Mouse (Mus musculus): ENCODE results near the gene Pak1. TPM values are rescaled to one million over a fixed set of nuclear protein-coding genes. Genes with fewer than 3 reads are reported as not detected.

Pak1 gene
- polyA plus RNA-seq, 1 experiment from 2014 or later, result 143 TPM

DNA sequence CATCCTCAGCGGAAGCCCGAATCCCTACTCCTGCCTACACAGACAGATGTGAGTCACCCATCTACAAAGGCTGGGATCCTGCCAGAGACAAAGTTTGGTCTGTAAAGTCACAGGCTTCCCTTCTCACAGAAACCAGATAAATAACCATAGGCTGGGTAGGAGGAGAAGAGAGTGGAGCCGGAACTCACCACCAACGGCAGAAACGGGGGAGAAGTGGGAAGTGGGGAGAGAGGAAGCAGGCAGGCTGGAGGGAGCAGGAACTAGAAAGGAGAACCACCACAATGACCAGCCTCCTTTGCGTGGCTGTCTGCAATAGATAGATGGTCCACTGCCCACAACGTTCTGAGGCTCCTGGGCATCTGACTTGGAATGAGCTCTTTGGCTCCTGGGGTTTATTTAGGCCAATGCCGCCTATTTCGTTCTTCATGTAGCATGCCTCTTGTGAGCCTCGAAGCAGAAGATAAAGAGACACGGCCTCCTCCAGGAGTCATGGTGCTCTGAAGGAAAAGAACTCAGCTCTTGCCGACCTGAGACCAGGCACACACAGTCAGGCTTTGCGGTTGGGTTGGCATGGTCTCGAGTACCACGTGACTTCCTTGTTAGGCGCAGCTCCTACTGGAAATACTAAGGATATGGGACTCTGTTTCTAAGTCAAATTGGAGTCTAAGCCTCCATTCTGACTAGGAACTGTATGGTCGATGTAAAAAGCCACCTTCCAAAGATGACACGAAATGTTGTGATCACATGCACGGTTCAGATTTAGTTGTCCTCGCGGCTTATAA is 23.0 kb upstream of the Pak1 start:
- WGBS, result 93% methylated on average over 21 of the region's 21 CpGs
- Histone ChIP-seq H3K36me3 (no peaks in the 10 kb centered on the region), H3K4me3 (no peak overlapping the region), H3K27me3 (no peaks in the 10 kb centered on the region), H3K9ac (replicated peaks) (no peak overlapping the region), H3K4me2 (replicated peaks) (no peak overlapping the region), H3K4me1 (no peaks in the 10 kb centered on the region), H3K9me3 (no peaks in the 10 kb centered on the region), H3K27ac (replicated peaks) (no peak overlapping the region)
- no peak for ATAC-seq (replicated peaks)

DNA sequence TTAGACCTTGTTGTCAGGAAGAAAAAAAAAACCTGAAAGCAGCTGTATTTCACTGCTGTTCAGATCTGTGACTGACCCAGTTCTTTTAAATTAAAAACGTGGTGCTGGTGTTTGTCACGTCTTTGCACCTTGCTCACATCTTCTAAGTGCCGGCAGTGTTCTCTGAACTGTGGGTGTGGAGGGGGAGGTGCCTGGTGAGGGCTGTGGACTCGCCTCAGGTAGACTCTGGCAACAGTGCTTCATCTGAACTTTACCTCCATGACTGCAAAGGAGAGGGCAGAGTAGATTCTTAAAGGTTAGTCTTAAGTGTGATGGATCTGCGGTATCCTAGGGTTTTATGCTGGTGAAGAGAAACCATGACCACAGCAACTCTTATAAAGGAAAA is 22.4 kb upstream of the Pak1 start:
- WGBS, result 88% methylated on average over 5 of the region's 5 CpGs
- no peak overlapping the region for H3K27ac ChIP-seq (replicated peaks)

DNA sequence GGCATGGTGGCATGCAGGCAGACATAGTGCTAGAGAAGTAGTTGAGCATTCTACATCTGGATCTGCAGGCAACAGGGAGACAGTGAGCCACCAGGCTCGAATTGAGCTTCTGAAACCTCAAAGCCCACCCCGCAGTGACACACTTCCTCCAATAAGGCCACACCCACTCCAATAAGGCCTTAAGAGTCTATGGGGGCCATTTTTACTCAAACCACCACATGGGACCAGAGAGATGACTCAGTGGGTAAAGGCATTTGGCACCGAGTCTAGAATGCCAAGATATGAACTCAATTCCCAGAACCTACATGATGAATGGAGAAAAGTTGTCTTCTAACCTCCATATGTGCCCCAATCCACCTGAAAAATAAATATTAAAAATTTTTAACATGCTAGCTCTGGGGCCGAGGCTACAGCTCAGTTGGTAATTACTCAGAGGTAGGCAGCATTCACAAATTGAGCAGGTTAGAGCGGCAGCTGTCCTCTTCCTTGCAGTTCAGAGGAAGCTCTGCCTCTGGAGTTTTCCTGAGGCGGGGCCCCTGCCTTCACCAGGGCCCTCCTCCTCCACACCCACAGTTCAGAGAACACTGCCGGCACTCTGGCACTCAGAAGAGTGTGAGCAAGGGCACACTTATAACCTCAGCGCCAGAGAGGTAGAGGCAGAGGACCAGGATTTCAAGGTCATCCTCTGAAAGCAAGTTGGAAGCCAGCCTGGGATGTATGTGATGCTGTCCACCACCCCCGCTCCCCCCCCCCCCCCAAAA is 21.8 kb upstream of the Pak1 start:
- Histone ChIP-seq H3K4me2 (replicated peaks) (no peak overlapping the region), H3K36me3 (no peaks in the 10 kb centered on the region), H3K4me1 (no peaks in the 10 kb centered on the region), H3K27me3 (no peaks in the 10 kb centered on the region), H3K27ac (replicated peaks) (no peak overlapping the region), H3K4me3 (no peak overlapping the region), H3K9ac (replicated peaks) (no peak overlapping the region), H3K9me3 (no peaks in the 10 kb centered on the region)
- 85% methylated on average over 9 of the region's 9 CpGs for WGBS
- no peak for ATAC-seq (replicated peaks)

More for the DNA sequence above, 22.4 kb upstream of the Pak1 start:
- no peak overlapping the region for H3K9ac ChIP-seq (replicated peaks)
- H3K36me3 ChIP-seq, result no peaks in the 10 kb centered on the region
- no peaks in the 10 kb centered on the region for H3K4me1 ChIP-seq
- no peak for ATAC-seq (replicated peaks)
- no peaks in the 10 kb centered on the region for H3K27me3 ChIP-seq
- H3K4me3 ChIP-seq, result no peak overlapping the region
- H3K4me2 ChIP-seq (replicated peaks), result no peak overlapping the region
- H3K9me3 ChIP-seq, result no peaks in the 10 kb centered on the region

DNA sequence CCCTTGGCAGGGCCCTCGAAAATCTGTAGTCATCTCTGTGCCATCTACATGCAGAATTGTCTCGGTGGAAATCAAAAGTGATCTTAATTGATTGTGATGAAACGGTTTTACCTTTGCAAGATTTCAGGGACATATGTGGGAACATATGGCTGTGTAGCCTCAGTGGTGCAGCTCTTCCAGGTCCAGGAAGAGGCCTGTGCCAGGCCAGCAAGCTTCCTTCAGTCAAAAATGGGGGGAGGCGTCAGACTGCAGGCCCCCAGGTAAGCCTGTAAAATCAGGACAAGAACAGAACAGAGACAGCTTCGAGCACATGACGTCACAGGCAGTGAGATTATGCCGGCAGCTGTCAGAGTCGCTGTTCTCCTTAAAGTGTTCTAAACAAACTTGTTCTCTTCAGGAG is 20.5 kb upstream of the Pak1 start:
- Histone ChIP-seq H3K27ac (replicated peaks) (no peak overlapping the region), H3K4me1 (no peaks in the 10 kb centered on the region), H3K9ac (replicated peaks) (no peak overlapping the region), H3K4me3 (no peak overlapping the region), H3K9me3 (no peaks in the 10 kb centered on the region), H3K4me2 (replicated peaks) (no peak overlapping the region), H3K27me3 (no peaks in the 10 kb centered on the region), H3K36me3 (no peaks in the 10 kb centered on the region)
- 67% methylated on average over 8 of the region's 8 CpGs for WGBS
- ATAC-seq (replicated peaks), result no peak

DNA sequence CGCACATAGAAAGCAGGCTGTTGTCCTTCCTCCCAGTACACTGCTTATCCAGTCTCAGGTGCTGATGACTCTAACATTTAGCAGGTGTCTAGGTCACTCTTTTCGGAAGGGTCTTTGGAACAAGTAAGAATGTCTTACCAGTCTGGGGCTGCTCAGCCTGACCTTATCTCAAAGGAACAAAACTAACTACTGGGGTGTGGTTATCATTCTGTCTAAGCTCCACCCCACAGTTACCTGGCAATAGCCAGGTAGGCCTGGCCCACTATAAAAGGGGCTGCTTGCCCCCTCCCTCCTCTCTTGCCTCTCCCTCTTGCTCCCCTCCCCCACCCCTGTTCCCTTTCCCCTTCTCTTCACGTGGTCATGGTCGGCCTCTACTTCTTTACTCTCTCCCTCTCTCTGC is 19.3 kb upstream of the Pak1 start:
- Histone ChIP-seq H3K4me1 (no peaks in the 10 kb centered on the region), H3K9me3 (no peaks in the 10 kb centered on the region), H3K36me3 (no peaks in the 10 kb centered on the region), H3K9ac (replicated peaks) (no peak overlapping the region), H3K4me2 (replicated peaks) (no peak overlapping the region), H3K4me3 (no peak overlapping the region), H3K27ac (replicated peaks) (no peak overlapping the region), H3K27me3 (no peaks in the 10 kb centered on the region)
- ATAC-seq (replicated peaks), result no peak
- WGBS, result 85% methylated on average over 4 of the region's 4 CpGs

DNA sequence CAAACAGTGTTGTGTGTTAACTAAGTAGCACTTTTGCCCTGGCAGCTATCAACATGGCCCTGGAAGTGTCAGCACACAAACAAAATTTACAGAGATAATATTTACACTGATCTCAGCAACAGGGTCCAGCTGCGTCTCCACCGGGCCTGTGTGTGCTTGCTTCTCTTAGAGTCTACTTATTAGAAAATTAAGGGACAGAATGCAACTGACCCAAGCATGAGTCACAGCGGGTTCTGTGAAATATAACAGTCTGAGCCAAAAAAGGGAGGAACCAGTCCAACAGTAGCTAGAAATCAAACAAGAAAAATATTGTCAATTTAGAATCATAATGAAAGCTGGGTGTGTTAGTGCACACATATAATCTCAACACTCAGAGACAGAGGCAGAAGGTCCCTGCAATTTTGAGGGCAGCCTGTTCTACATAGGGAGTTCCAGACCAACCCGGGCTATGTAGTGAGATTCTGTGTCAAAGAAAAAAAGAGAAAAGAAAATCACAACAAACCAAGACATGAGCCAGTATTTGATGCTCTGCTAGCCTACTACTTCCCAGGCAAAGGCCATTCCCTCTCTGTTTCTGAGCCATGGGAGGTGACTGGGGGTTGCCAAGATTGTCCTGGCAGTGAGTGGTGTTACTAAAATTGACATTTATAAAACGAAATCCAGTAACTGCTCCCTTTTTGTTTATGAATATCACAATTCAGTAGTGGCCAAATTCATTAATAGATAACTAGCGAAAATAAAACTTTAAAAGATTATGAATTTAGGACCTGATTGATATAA is 17.3 kb upstream of the Pak1 start:
- Histone ChIP-seq H3K9ac (replicated peaks) (no peak overlapping the region), H3K4me1 (no peaks in the 10 kb centered on the region), H3K4me2 (replicated peaks) (no peak overlapping the region), H3K27me3 (no peaks in the 10 kb centered on the region), H3K9me3 (no peaks in the 10 kb centered on the region), H3K36me3 (no peaks in the 10 kb centered on the region), H3K4me3 (no peak overlapping the region), H3K27ac (replicated peaks) (no peak overlapping the region)
- WGBS, result 89% methylated on average over 6 of the region's 6 CpGs
- no peak for ATAC-seq (replicated peaks)

DNA sequence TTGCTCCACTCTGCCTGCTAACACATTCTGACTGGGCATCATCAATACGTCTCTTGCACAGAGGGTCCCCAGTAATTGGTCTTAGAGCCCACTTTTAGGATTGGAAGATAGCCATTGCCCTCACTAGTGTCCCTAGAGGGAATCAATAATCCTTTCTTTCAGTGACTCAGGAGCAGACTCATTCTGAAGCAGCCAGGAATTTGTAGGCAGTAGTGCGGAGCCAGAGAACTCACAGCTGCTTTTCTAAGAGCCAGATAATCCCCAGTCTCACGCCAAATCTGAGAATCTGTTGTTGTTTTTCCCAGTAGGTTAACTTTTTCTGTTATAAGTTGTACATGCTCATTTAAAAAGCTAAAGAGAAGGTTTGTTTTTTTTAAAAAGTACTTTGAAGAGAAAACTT is 13.0 kb upstream of the Pak1 start:
- H3K4me1 ChIP-seq, result no peaks in the 10 kb centered on the region
- H3K9me3 ChIP-seq, result no peaks in the 10 kb centered on the region
- no peak overlapping the region for H3K9ac ChIP-seq (replicated peaks)
- H3K4me3 ChIP-seq, result no peak overlapping the region
- H3K27me3 ChIP-seq, result no peaks in the 10 kb centered on the region
- no peak for ATAC-seq (replicated peaks)
- H3K36me3 ChIP-seq, result no peaks in the 10 kb centered on the region
- H3K4me2 ChIP-seq (replicated peaks), result no peak overlapping the region
- H3K27ac ChIP-seq (replicated peaks), result no peak overlapping the region
- 10% methylated on average over 3 of the region's 3 CpGs for WGBS

DNA sequence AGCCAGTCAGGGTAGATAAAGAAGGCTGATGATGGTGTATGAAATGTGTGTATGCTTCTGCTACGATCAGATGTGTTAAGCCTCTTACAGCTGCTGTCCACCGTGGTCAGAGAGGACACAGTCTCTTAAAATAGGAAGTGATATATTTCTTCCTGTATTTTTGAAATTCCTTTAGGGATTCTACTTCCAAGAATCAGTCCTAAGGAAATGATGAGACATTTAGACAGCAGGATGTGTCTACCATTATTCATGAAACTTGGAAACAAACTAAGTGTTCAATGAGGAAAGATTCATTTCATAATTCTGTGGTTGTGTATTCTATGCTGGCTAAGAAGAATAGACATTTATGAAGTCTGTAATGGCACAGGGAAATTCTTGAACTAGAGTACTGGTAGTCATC is 12.4 kb upstream of the Pak1 start:
- ATAC-seq (replicated peaks), result no peak
- H3K9me3 ChIP-seq, result no peaks in the 10 kb centered on the region
- no peak overlapping the region for H3K4me2 ChIP-seq (replicated peaks)
- H3K9ac ChIP-seq (replicated peaks), result no peak overlapping the region
- H3K27ac ChIP-seq (replicated peaks), result no peak overlapping the region
- no peak overlapping the region for H3K4me3 ChIP-seq
- H3K36me3 ChIP-seq, result no peaks in the 10 kb centered on the region
- no peaks in the 10 kb centered on the region for H3K4me1 ChIP-seq
- 79% methylated on average over 2 of the region's 2 CpGs for WGBS
- no peaks in the 10 kb centered on the region for H3K27me3 ChIP-seq

DNA sequence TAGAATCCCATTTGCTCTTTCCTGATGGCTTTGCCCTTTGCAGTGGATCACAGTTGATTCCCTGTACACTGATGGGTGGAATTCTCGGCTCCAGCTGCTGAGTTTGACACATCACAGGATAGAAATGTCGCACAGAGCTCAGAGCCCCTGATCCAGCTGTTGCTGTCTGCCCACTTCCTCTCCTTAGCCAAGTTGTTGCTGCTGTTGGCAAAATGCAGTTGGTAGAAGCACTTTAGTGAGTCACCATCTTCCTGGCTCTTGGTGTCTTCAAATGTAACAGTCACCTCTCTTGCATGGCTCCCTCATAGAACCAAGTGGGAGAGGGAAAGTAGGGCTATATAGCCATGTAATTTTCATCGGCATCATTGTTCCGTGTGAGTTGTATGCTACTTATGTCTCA is 11.2 kb upstream of the Pak1 start:
- no peak for ATAC-seq (replicated peaks)
- H3K9me3 ChIP-seq, result no peaks in the 10 kb centered on the region
- no peak overlapping the region for H3K9ac ChIP-seq (replicated peaks)
- no peaks in the 10 kb centered on the region for H3K36me3 ChIP-seq
- H3K4me3 ChIP-seq, result no peak overlapping the region
- H3K4me1 ChIP-seq, result no peaks in the 10 kb centered on the region
- no peak overlapping the region for H3K4me2 ChIP-seq (replicated peaks)
- 91% methylated on average over 4 of the region's 4 CpGs for WGBS
- no peak overlapping the region for H3K27ac ChIP-seq (replicated peaks)
- H3K27me3 ChIP-seq, result no peaks in the 10 kb centered on the region

DNA sequence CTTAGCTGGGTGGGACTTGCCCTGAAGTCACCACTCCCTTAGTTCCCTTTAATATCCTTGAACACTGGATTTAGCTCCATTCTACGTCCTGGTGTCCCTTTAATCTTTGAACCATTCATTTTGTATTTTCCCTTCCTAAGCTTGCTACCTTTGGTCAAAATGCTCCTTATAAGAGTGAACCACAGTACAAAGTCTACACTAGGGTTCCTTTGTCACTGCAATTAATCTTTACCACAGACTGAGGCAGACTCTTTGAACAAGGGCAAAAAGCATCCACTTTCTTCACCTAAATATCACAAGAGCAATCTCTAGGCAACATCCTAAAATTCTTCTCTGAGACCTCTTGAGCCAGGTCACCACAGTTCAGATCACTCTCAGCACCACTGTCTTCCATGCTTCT is 8.1 kb upstream of the Pak1 start:
- WGBS, result 95% methylated on average over 1 of the region's 1 CpGs
- H3K9me3 ChIP-seq, result no peaks in the 10 kb centered on the region
- no peak for ATAC-seq (replicated peaks)
- H3K4me2 ChIP-seq (replicated peaks), result no peak overlapping the region
- H3K36me3 ChIP-seq, result no peaks in the 10 kb centered on the region
- H3K4me1 ChIP-seq, result no peaks in the 10 kb centered on the region
- no peaks in the 10 kb centered on the region for H3K27me3 ChIP-seq
- H3K27ac ChIP-seq (replicated peaks), result no peak overlapping the region
- H3K9ac ChIP-seq (replicated peaks), result no peak overlapping the region
- no peak overlapping the region for H3K4me3 ChIP-seq

DNA sequence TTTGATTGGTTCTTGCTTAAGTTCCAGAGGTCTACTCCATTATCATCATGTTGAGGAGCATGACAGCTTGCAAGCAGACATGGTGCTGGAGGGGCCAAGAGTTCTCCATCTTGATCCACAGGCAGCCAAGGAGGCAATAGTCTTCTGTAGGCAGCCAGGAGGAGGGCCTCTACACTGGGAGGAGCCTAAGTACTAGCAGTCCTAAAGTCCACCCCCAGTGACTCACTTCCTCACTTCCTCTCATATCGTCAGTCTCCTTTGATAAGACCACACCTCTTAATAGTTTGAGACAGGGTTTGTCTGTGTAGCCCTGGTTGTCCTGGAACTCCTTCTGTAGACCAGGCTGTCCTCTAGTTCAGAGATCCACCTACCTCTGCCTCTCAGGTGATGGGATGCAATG is 7.5 kb upstream of the Pak1 start:
- no peaks in the 10 kb centered on the region for H3K36me3 ChIP-seq
- no peak overlapping the region for H3K4me3 ChIP-seq
- ATAC-seq (replicated peaks), result no peak
- H3K9ac ChIP-seq (replicated peaks), result no peak overlapping the region
- no peak overlapping the region for H3K27ac ChIP-seq (replicated peaks)
- 92% methylated on average over 1 of the region's 1 CpGs for WGBS
- no peak overlapping the region for H3K4me2 ChIP-seq (replicated peaks)
- no peaks in the 10 kb centered on the region for H3K27me3 ChIP-seq
- no peaks in the 10 kb centered on the region for H3K4me1 ChIP-seq
- no peaks in the 10 kb centered on the region for H3K9me3 ChIP-seq

DNA sequence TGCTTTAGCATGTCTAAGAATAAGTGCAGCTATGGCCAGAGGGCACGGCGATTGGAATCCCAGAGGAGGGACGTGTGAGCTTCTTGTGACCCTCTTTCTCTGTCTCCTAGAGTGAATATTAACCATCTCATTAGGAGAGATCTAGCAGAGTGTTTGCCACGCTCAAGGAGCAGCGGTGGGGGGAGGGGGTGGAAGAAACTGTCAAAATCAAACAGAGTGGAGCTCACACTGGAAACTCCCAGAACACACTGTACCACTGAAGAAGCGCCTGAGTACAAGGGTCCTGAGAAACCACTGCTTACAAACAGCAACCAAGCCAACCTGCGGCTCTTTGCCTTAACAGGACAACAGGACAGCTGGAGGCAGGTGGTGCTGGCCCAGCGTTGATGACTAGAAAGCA is 6.8 kb upstream of the Pak1 start:
- Histone ChIP-seq H3K36me3 (no peaks in the 10 kb centered on the region), H3K27ac (replicated peaks) (no peak overlapping the region), H3K4me2 (replicated peaks) (no peak overlapping the region), H3K4me1 (no peaks in the 10 kb centered on the region), H3K4me3 (no peak overlapping the region), H3K9ac (replicated peaks) (no peak overlapping the region), H3K9me3 (no peaks in the 10 kb centered on the region), H3K27me3 (no peaks in the 10 kb centered on the region)
- WGBS, result 69% methylated on average over 8 of the region's 8 CpGs
- ATAC-seq (replicated peaks), result no peak

All from forebrain, embryonic 15.5 days (tissue).